Mouse (Mus musculus) layer of hippocampus, adult 2 months (tissue): ENCODE measurements around the gene Scamp1. TPM values are rescaled to one million over a fixed set of nuclear protein-coding genes. Genes with fewer than 3 reads are reported as not detected.

Experiments
- DNase-seq, 2 experiments: peaks; one replicate each; pipeline ENCODE4 v3.0.0; 2022; ENCODE audit warnings: low spot score in 2 of 2
- H3K27ac ChIP-seq: fragments of 200-600 bp; 2 replicates; pipeline ENCODE4 v1.8.1; 2022
- H3K4me3 ChIP-seq: fragments of 200-600 bp; 2 replicates; pipeline ENCODE4 v1.8.1; 2022; ENCODE audit warnings: mild to moderate bottlenecking
- CTCF ChIP-seq: fragments of 200-600 bp; conservative IDR thresholded peaks from 2 replicates; pipeline ENCODE4 v1.8.1; 2022; ENCODE audit warnings: antibody characterized with exemption, mild to moderate bottlenecking, moderate library complexity
- total RNA-seq, 2 experiments: library from RNA; stranded (reverse); gene quantifications; 2 replicates each; pipeline ENCODE4 v1.2.3; 2021

The Scamp1 gene
- total RNA-seq, 2 experiments from 2014 or later = 168 TPM

- DNase-seq = no peak
- TF ChIP-seq CTCF = no peak
- no peak overlapping the region for H3K4me3 ChIP-seq
- no peak overlapping the region for H3K27ac ChIP-seq
These were observed 15.4 kb upstream of the Scamp1 start for GRCm38 (mm10) chr13:94300946-94301538.

- Histone ChIP-seq H3K4me3 (no peak overlapping the region), H3K27ac (no peak overlapping the region)
- DNase-seq = no peak
- no peak for TF ChIP-seq CTCF
These were observed 14.6 kb upstream of the Scamp1 start for GRCm38 (mm10) chr13:94300232-94300631.

- no peak overlapping the region for H3K27ac ChIP-seq
- no peak for DNase-seq
These were observed 12.7 kb upstream of the Scamp1 start for GRCm38 (mm10) chr13:94298401-94298800.

GRCm38 (mm10) chr13:94296371-94296770 is 10.7 kb upstream of the Scamp1 start:
- TF ChIP-seq CTCF = no peak
- H3K4me3 ChIP-seq = no peak overlapping the region
- no peak overlapping the region for H3K27ac ChIP-seq
- DNase-seq = no peak

More at GRCm38 (mm10) chr13:94298401-94298800, 12.7 kb upstream of the Scamp1 start:
- no peak for TF ChIP-seq CTCF
- H3K4me3 ChIP-seq = no peak overlapping the region

- TF ChIP-seq CTCF = no peak
- no peak for DNase-seq
- H3K4me3 ChIP-seq = no peak overlapping the region
- no peak overlapping the region for H3K27ac ChIP-seq
These were observed 10.3 kb upstream of the Scamp1 start for GRCm38 (mm10) chr13:94295922-94296321.

- no peak for DNase-seq
- Histone ChIP-seq H3K27ac (no peak overlapping the region), H3K4me3 (no peak overlapping the region)
- TF ChIP-seq CTCF = no peak
These were observed 9.2 kb upstream of the Scamp1 start for GRCm38 (mm10) chr13:94294886-94295285.

GRCm38 (mm10) chr13:94293911-94294310 is 8.3 kb upstream of the Scamp1 start:
- no peak overlapping the region for H3K27ac ChIP-seq
- no peak overlapping the region for H3K4me3 ChIP-seq
- DNase-seq = no peak
- TF ChIP-seq CTCF = no peak

- peak overlapping the region; percentile 88 for H3K4me3 ChIP-seq
- peak; percentile 26 to 38 for DNase-seq
- no peak for TF ChIP-seq CTCF
- H3K27ac ChIP-seq = peak overlapping the region; percentile 92; the same call in 1 of the 2 replicates
These were observed 538 bp upstream of the Scamp1 start for GRCm38 (mm10) chr13:94286195-94286594.

GRCm38 (mm10) chr13:94284543-94285269 is 951 bp downstream of the Scamp1 start:
- DNase-seq = peak; percentile 29 to 39
- peak; percentile 15; the same call in 1 of the 2 replicates for TF ChIP-seq CTCF
- Histone ChIP-seq H3K27ac (peak overlapping the region; percentile 92), H3K4me3 (peak overlapping the region; percentile 88)

GRCm38 (mm10) chr13:94279420-94279819 is 6.2 kb downstream of the Scamp1 start:
- H3K4me3 ChIP-seq = no peak overlapping the region
- no peak for DNase-seq
- no peak for TF ChIP-seq CTCF
- no peak overlapping the region for H3K27ac ChIP-seq

GRCm38 (mm10) chr13:94271284-94271683 is 14.4 kb downstream of the Scamp1 start:
- no peak for TF ChIP-seq CTCF
- DNase-seq = no peak
- Histone ChIP-seq H3K27ac (no peak overlapping the region), H3K4me3 (no peak overlapping the region)

- Histone ChIP-seq H3K4me3 (no peak overlapping the region), H3K27ac (no peak overlapping the region)
- DNase-seq = no peak
- no peak for TF ChIP-seq CTCF
These were observed 17.5 kb downstream of the Scamp1 start for GRCm38 (mm10) chr13:94268201-94268600.

- Histone ChIP-seq H3K27ac (no peak overlapping the region), H3K4me3 (no peak overlapping the region)
- TF ChIP-seq CTCF = no peak
- DNase-seq = no peak
These were observed 18.5 kb downstream of the Scamp1 start for GRCm38 (mm10) chr13:94267190-94267589.

GRCm38 (mm10) chr13:94266530-94266929 is 19.1 kb downstream of the Scamp1 start:
- no peak overlapping the region for H3K4me3 ChIP-seq
- TF ChIP-seq CTCF = no peak
- no peak overlapping the region for H3K27ac ChIP-seq
- DNase-seq = no peak
